Comparison of ENCODE assay signal across 9 mouse cellular contexts in the genomic region with DNA sequence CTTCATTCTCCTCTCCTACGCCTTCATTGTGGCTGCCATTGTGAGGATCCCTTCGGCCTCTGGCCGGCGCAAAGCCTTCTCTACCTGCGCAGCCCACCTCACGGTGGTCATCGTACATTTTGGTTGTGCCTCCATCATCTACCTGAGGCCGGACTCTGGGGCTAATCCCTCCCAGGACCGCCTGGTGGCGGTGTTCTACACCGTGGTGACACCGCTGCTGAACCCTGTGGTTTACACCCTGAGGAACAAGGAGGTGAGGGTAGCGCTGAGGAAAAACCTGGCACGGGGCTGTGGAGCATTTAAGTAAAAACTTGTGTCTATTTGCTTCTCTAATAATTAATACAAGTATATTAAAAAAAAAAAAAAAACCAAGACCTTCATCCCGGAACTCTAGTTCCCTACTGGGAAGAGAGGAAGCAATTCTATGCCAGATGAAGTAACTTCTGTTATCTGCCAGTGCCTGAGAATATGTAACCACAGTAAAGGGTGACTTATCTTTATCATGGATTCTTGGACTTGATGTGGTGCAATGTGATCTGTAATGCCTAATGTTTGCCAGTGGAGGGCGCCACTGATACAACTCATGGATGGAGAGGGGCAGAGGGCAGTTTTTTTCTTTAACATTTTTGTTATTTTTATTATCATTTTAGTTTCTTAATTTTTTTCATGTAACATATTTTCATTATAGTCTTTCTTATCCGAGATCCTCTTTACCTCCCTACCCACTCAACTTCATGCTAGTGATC. TPM values are rescaled to one million over a fixed set of nuclear protein-coding genes. Genes with fewer than 3 reads are reported as not detected.
A peak's percentile ranks its signal among the peaks of the same experiment; 100 is the strongest.
DNase-seq lines count a peak whose midpoint lies in the region; ATAC-seq and TF ChIP-seq lines count a peak whose summit lies in the region.
"Had no signal": no experiment of that assay in that cellular context is flagged by ENCODE, and none has a peak within 500 bp of the region (broad histone marks: within the 10 kb centered on the region; RNA-seq: fewer than 3 reads in every experiment).

No protein-coding gene starts in this region.

- TF ChIP-seq CTCF in kidney, adult 2 months (conservative IDR thresholded peaks at IDR 0.05; ENCODE audit: insufficient read depth, insufficient read length, low read depth, low read length), result peak; percentile 50
- peak; percentile 70 for TF ChIP-seq CTCF in E14TG2a.4 (conservative IDR thresholded peaks at IDR 0.05; ENCODE audit: low read length)

- no peak overlapping the region for H3K27ac ChIP-seq in kidney, adult 2 months (ENCODE audit: insufficient read depth, low read depth, low read length)
- H3K27ac ChIP-seq in liver, embryonic 12.5 days, result no peak overlapping the region

- no peak overlapping the region for H3K4me2 ChIP-seq in liver, embryonic 12.5 days

- 54% methylated on average over 17 of the region's 17 CpGs for WGBS in kidney, adult 2 months
- WGBS in liver, embryonic 12.5 days (ENCODE audit: insufficient replicate concordance), result 35% methylated on average over 17 of the region's 17 CpGs

- H3K27me3 ChIP-seq in kidney, adult 2 months (replicated peaks; ENCODE audit: control insufficient read depth, insufficient read depth, low read length), result no peaks in the 10 kb centered on the region; the same call in 1 of the 2 replicates
- peaks cover 10% of the 10 kb centered on the region for H3K27me3 ChIP-seq in E14TG2a.4 (ENCODE audit: insufficient read depth, low read length)
- 0 out of 2 replicates have a peak, but pooled peaks cover 5% of the 10 kb centered on the region for H3K27me3 ChIP-seq in liver, embryonic 12.5 days (replicated peaks)

- no peak for TF ChIP-seq POLR2A in kidney, adult 2 months (IDR thresholded peaks at IDR 0.05; ENCODE audit: low read depth, low read length)

- ATAC-seq in liver, embryonic 12.5 days, result 0 out of 2 replicates have a peak, but pooled peaks have one; percentile 49

- H3K36me3 ChIP-seq in kidney, adult 2 months (ENCODE audit: control insufficient read depth, insufficient read depth, low read length), result no peaks in the 10 kb centered on the region
- H3K36me3 ChIP-seq in E14TG2a.4 (ENCODE audit: insufficient read depth, low read length), result no peaks in the 10 kb centered on the region
- no peaks in the 10 kb centered on the region for H3K36me3 ChIP-seq in liver, embryonic 12.5 days

- peak; percentile 11 for DNase-seq in kidney, adult 2 months
- no peak for DNase-seq in kidney, adult 8-10 months
- peak; percentile 23 for DNase-seq in adrenal gland, postnatal 10 days
- DNase-seq in urinary bladder, postnatal 10 days (ENCODE audit: low spot score), result no peak
- no peak for DNase-seq in urinary bladder, postnatal 36 days (ENCODE audit: low spot score in 2 of 2)
- DNase-seq in spleen, adult 12 weeks (ENCODE audit: low spot score), result no peak

- no peaks in the 10 kb centered on the region for H3K9me3 ChIP-seq in E14TG2a.4 (ENCODE audit: low read length)
- no peaks in the 10 kb centered on the region for H3K9me3 ChIP-seq in liver, embryonic 12.5 days (replicated peaks)

- no peaks in the 10 kb centered on the region for H3K4me1 ChIP-seq in kidney, adult 2 months (ENCODE audit: control insufficient read depth, insufficient read depth, low read length)
- H3K4me1 ChIP-seq in E14TG2a.4 (replicated peaks; ENCODE audit: low read depth, low read length), result peaks cover 6% of the 10 kb centered on the region
- H3K4me1 ChIP-seq in liver, embryonic 12.5 days, result no peaks in the 10 kb centered on the region
- H3K4me1 ChIP-seq: megakaryocyte, embryonic 14.5 days had no signal

- H3K4me3 ChIP-seq in kidney, adult 2 months (ENCODE audit: insufficient read depth, low read depth, low read length), result no peak overlapping the region
- no peak overlapping the region for H3K4me3 ChIP-seq in E14TG2a.4 (replicated peaks; ENCODE audit: low read length)
- H3K4me3 ChIP-seq in liver, embryonic 12.5 days, result no peak overlapping the region

- H3K9ac ChIP-seq in liver, embryonic 12.5 days, result no peak overlapping the region

RNA-seq across cellular contexts. Expression of a gene that starts 3.2 kb away (rescaled TPM):
- not detected in 2 replicates for polyA plus RNA-seq in kidney, adult 2 months (2012; rRNA removed)
- total RNA-seq in adrenal gland, postnatal 10 days (2021), result not detected
- polyA plus RNA-seq in liver, embryonic 12.5 days (2016; fragmentation: Nextera tagmentation; extraction: Ambion mirVana), result not detected in 2 replicates

RNA-seq across cellular contexts. Expression of a gene that starts 53.7 kb away (rescaled TPM):
- 53.5 and 60.6 TPM in 2 replicates for polyA plus RNA-seq in kidney, adult 2 months (2012; rRNA removed)
- total RNA-seq in adrenal gland, postnatal 10 days (2021), result 10 to 100 TPM; 54.0 to 55.1 TPM
- polyA plus RNA-seq in liver, embryonic 12.5 days (2016; fragmentation: Nextera tagmentation; extraction: Ambion mirVana), result 15.8 and 21.1 TPM in 2 replicates

RNA-seq across cellular contexts. Expression of a gene that starts 55.7 kb away (rescaled TPM):
- 107 TPM in 2 replicates for polyA plus RNA-seq in kidney, adult 2 months (2012; rRNA removed)
- total RNA-seq in adrenal gland, postnatal 10 days (2021), result 10 to 100 TPM; 26.7 to 27.5 TPM
- polyA plus RNA-seq in liver, embryonic 12.5 days (2016; fragmentation: Nextera tagmentation; extraction: Ambion mirVana), result 7.8 and 8.2 TPM in 2 replicates

Comparison
In these comparisons a context has a peak if more than half of its experiments do, and no peak if none do; other contexts are left out.
1. DNase-seq: peak in kidney, adult 2 months (single experiment) and adrenal gland, postnatal 10 days (single experiment); none in kidney, adult 8-10 months (0 of 2), urinary bladder, postnatal 10 days (single experiment), urinary bladder, postnatal 36 days (0 of 2) and spleen, adult 12 weeks (single experiment).
2. RNA of a gene that starts 55.7 kb away (polyA plus RNA-seq): 107 TPM in kidney, adult 2 months; 7.8 to 8.2 TPM in liver, embryonic 12.5 days; every median in the first group is over 10 times any median in the second.